Mouse (Mus musculus): Measurements from ENCODE around the gene Rint1. TPM values are rescaled to one million over a fixed set of nuclear protein-coding genes. Genes with fewer than 3 reads are reported as not detected.
A peak's percentile ranks its signal among the peaks of the same experiment; 100 is the strongest.
"Not testable (repeated sequence)": the region's sequence is repeated elsewhere in the genome, so short reads cannot be mapped to it uniquely, and the experiment has no call there.

Rint1 gene
- polyA plus RNA-seq, 1 experiment: 6.3 TPM

GRCm38 (mm10) chr5:23822306-23822705, 34.8 kb downstream of the Rint1 start:
- WGBS: 73% methylated on average over 11 of the region's 11 CpGs
- no peak for DNase-seq (ENCODE audit: low read depth, low spot score)

GRCm38 (mm10) chr5:23824171-23824733, 36.7 kb downstream of the Rint1 start:
- no peak for DNase-seq (ENCODE audit: low read depth, low spot score)
- WGBS: 68% methylated on average over 8 of the region's 8 CpGs

- peak; percentile 39 for DNase-seq (ENCODE audit: low read depth, low spot score)
- WGBS: 37% methylated on average over 11 of the region's 11 CpGs
These were observed 39.0 kb downstream of the Rint1 start for GRCm38 (mm10) chr5:23826321-23827004.

GRCm38 (mm10) chr5:23830897-23831752, 43.6 kb downstream of the Rint1 start:
- DNase-seq (ENCODE audit: low read depth, low spot score): no peak
- WGBS: 43% methylated on average over 58 of the region's 58 CpGs

- DNase-seq (ENCODE audit: low read depth, low spot score): not testable (repeated sequence)
- WGBS: 59% methylated on average over 1 of the region's 1 CpGs
These were observed 48.2 kb downstream of the Rint1 start for GRCm38 (mm10) chr5:23835691-23836090.

GRCm38 (mm10) chr5:23838158-23838557, 50.6 kb downstream of the Rint1 start:
- DNase-seq (ENCODE audit: low read depth, low spot score): no peak
- WGBS: 77% methylated on average over 7 of the region's 7 CpGs

- under 1% methylated on average over 44 of the region's 44 CpGs for WGBS
- DNase-seq (ENCODE audit: low read depth, low spot score): peak; percentile 87
These were observed 56.4 kb downstream of the Rint1 start, which contains the start of gene Tomm7 for GRCm38 (mm10) chr5:23843674-23844530. Tomm7 (minus strand) TSS chr5:23844161.

GRCm38 (mm10) chr5:23844531-23844841, 57.0 kb downstream of the Rint1 start:
- WGBS: 4% methylated on average over 7 of the region's 7 CpGs
- DNase-seq (ENCODE audit: low read depth, low spot score): no peak

GRCm38 (mm10) chr5:23845141-23845540, 57.6 kb downstream of the Rint1 start:
- WGBS: 87% methylated on average over 3 of the region's 3 CpGs
- DNase-seq (ENCODE audit: low read depth, low spot score): no peak

- DNase-seq (ENCODE audit: low read depth, low spot score): no peak
These were observed 63.0 kb downstream of the Rint1 start for GRCm38 (mm10) chr5:23850345-23851159.

GRCm38 (mm10) chr5:23851160-23851555, 63.6 kb downstream of the Rint1 start:
- DNase-seq (ENCODE audit: low read depth, low spot score): not testable (repeated sequence)
- WGBS: 2% methylated on average over 4 of the region's 4 CpGs

More at GRCm38 (mm10) chr5:23850345-23851159, 63.0 kb downstream of the Rint1 start:
- under 1% methylated on average over 61 of the region's 61 CpGs for WGBS

GRCm38 (mm10) chr5:23852916-23853315, 65.4 kb downstream of the Rint1 start:
- 95% methylated on average over 1 of the region's 1 CpGs for WGBS
- DNase-seq (ENCODE audit: low read depth, low spot score): not testable (repeated sequence)

GRCm38 (mm10) chr5:23855484-23855883, 68.0 kb downstream of the Rint1 start:
- WGBS: 46% methylated on average over 6 of the region's 6 CpGs
- DNase-seq (ENCODE audit: low read depth, low spot score): no peak

GRCm38 (mm10) chr5:23856164-23856563, 68.7 kb downstream of the Rint1 start:
- DNase-seq (ENCODE audit: low read depth, low spot score): no peak
- 92% methylated on average over 1 of the region's 1 CpGs for WGBS

- DNase-seq (ENCODE audit: low read depth, low spot score): no peak
These were observed 69.7 kb downstream of the Rint1 start for GRCm38 (mm10) chr5:23857189-23857588.

GRCm38 (mm10) chr5:23858001-23858400, 70.5 kb downstream of the Rint1 start:
- DNase-seq (ENCODE audit: low read depth, low spot score): no peak
- 87% methylated on average over 3 of the region's 3 CpGs for WGBS

GRCm38 (mm10) chr5:23858643-23859042, 71.1 kb downstream of the Rint1 start:
- no peak for DNase-seq (ENCODE audit: low read depth, low spot score)
- WGBS: 85% methylated on average over 7 of the region's 7 CpGs

- WGBS: 83% methylated on average over 1 of the region's 1 CpGs
- no peak for DNase-seq (ENCODE audit: low read depth, low spot score)
These were observed 71.7 kb downstream of the Rint1 start for GRCm38 (mm10) chr5:23859087-23859718.
